Mouse (Mus musculus): Measurements from ENCODE around the gene Morc1. TPM values are rescaled to one million over a fixed set of nuclear protein-coding genes. Genes with fewer than 3 reads are reported as not detected.
A peak's percentile ranks its signal among the peaks of the same experiment; 100 is the strongest.

Morc1 gene
- polyA plus RNA-seq (2014; fragmentation: Nextera tagmentation; extraction: Ambion mirVana), result 0.08 TPM in 1 of 2 replicates, not detected in the other

GRCm38 (mm10) chr16:48431027-48431426, at the start of gene Morc1:
TSS of gene Morc1 (plus strand) at chr16:48431237.
- Histone ChIP-seq H3K4me3 (ENCODE audit: low read depth, low read length) (no peak within 1 kb of the TSS), H3K27me3 (replicated peaks; ENCODE audit: control insufficient read depth, insufficient read depth, low read length) (no peaks in the 10 kb centered on the region), H3K27ac (ENCODE audit: low read depth, low read length) (no peak within 1 kb of the TSS), H3K9me3 (replicated peaks; ENCODE audit: control insufficient read depth, low read length) (no peaks in the 10 kb centered on the region), H3K36me3 (ENCODE audit: control insufficient read depth, insufficient read depth, low read length) (no peaks in the 10 kb centered on the region), H3K4me2 (ENCODE audit: low read length) (no peak within 1 kb of the TSS), H3K9ac (ENCODE audit: low read length) (no peak within 1 kb of the TSS), H3K4me1 (ENCODE audit: control insufficient read depth, insufficient read depth, low read length) (no peaks in the 10 kb centered on the region)
- 94% methylated on average over 15 of the region's 15 CpGs for WGBS
- no peak for DNase-seq (ENCODE audit: low spot score)
- ATAC-seq, result no peak

DNA sequence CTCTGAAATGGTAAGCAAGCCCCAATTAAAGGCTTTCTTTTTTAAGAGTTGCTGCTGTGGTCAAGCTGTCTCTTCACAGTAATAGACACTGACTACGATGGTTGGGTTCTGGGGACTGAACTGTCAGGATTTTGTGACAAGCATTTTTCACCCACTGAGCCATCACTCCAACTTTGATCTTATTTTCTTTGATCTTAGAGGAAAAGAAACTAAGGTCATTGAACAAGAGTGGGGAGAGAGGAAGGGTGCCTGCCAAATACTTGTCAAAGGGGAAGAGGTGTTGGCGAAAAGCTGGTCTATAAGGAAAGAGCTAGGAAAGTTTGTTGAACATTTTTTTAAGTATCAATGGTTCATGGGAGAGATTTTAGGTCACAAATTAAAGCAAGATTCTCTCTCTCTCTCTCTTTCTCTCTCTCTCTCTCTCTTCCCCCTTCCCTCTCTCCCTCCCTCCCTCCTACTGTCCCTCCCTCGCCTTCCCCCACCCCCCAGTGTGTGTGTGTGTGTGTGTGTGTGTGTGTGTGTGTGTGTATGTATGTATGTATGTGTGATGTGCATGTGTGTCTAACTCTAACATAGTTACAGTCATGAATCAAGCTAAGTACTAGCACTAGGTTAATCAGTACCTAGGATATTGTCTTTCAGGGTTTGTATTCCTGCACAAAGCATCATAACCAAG, 47.3 kb upstream of the Morc1 start:
- 90% methylated on average over 2 of the region's 3 CpGs for WGBS

DNA sequence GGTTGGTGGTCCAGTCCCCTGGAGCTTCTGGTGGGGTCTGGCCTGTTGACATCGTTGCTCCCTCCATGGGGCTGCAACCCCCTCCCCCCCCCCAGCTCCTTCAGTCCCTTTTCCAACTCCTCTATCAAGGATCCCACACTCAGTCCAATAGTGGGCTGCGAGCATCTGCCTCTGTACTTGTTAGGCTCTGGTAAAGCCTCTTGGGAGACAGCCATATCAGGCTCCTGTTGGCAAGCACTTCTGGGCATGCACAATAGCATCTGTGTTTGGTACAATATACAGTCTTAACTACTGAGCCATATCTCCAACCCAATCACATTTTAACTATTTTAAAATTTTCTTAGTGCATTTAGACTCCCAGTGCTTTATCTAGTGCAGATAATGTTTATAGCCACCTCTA, 44.1 kb upstream of the Morc1 start:
- H3K4me3 ChIP-seq (ENCODE audit: low read depth, low read length), result no peak overlapping the region
- H3K27me3 ChIP-seq (replicated peaks; ENCODE audit: control insufficient read depth, insufficient read depth, low read length), result no peaks in the 10 kb centered on the region
- 78% methylated on average over 2 of the region's 2 CpGs for whole genome bisulfite sequencing
- H3K9ac ChIP-seq (ENCODE audit: low read length), result no peak overlapping the region
- H3K27ac ChIP-seq (ENCODE audit: low read depth, low read length), result no peak overlapping the region
- ATAC-seq (no peak), DNase-seq (ENCODE audit: low spot score) (peak; percentile 4)
- H3K9me3 ChIP-seq (replicated peaks; ENCODE audit: control insufficient read depth, low read length), result no peaks in the 10 kb centered on the region
- H3K4me1 ChIP-seq (ENCODE audit: control insufficient read depth, insufficient read depth, low read length), result no peaks in the 10 kb centered on the region
- H3K4me2 ChIP-seq (ENCODE audit: low read length), result no peak overlapping the region
- H3K36me3 ChIP-seq (ENCODE audit: control insufficient read depth, insufficient read depth, low read length), result no peaks in the 10 kb centered on the region

More for the DNA sequence above, 47.3 kb upstream of the Morc1 start:
- no peaks in the 10 kb centered on the region for H3K27me3 ChIP-seq (replicated peaks; ENCODE audit: control insufficient read depth, insufficient read depth, low read length)
- no peak for ATAC-seq
- no peak for DNase-seq (ENCODE audit: low spot score)
- no peak overlapping the region for H3K4me2 ChIP-seq (ENCODE audit: low read length)
- H3K36me3 ChIP-seq (ENCODE audit: control insufficient read depth, insufficient read depth, low read length), result no peaks in the 10 kb centered on the region
- no peaks in the 10 kb centered on the region for H3K4me1 ChIP-seq (ENCODE audit: control insufficient read depth, insufficient read depth, low read length)
- no peaks in the 10 kb centered on the region for H3K9me3 ChIP-seq (replicated peaks; ENCODE audit: control insufficient read depth, low read length)
- H3K27ac ChIP-seq (ENCODE audit: low read depth, low read length), result no peak overlapping the region
- H3K4me3 ChIP-seq (ENCODE audit: low read depth, low read length), result no peak overlapping the region
- no peak overlapping the region for H3K9ac ChIP-seq (ENCODE audit: low read length)

GRCm38 (mm10) chr16:48395278-48395677, 35.8 kb upstream of the Morc1 start:
- Histone ChIP-seq H3K4me3 (ENCODE audit: low read depth, low read length) (no peak overlapping the region), H3K27ac (ENCODE audit: low read depth, low read length) (no peak overlapping the region), H3K4me1 (ENCODE audit: control insufficient read depth, insufficient read depth, low read length) (no peaks in the 10 kb centered on the region), H3K27me3 (replicated peaks; ENCODE audit: control insufficient read depth, insufficient read depth, low read length) (no peaks in the 10 kb centered on the region), H3K9ac (ENCODE audit: low read length) (no peak overlapping the region), H3K9me3 (replicated peaks; ENCODE audit: control insufficient read depth, low read length) (no peaks in the 10 kb centered on the region), H3K4me2 (ENCODE audit: low read length) (no peak overlapping the region), H3K36me3 (ENCODE audit: control insufficient read depth, insufficient read depth, low read length) (no peaks in the 10 kb centered on the region)
- ATAC-seq, result no peak
- no peak for DNase-seq (ENCODE audit: low spot score)
- WGBS, result 85% methylated on average over 2 of the region's 2 CpGs

DNA sequence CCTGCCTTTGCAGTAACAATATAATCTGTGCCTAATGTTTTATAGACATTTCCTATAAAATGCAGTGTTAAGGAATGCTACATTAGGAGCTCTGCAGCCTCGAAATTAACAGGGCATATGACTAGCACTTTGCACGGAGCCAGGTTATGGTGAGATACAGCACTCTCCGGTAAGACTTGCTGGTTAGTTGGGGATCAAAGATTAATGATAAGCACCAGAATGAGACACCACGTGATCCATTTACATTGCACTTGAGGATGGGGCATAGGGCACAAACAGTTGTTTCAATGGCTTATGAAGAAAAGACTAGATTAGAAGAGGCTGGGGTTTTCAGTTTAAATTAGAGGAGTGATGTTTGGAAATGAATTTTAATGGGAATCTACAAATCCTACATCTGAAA, 28.1 kb upstream of the Morc1 start:
- ATAC-seq, result no peak

GRCm38 (mm10) chr16:48403423-48403822, 27.6 kb upstream of the Morc1 start:
- no peaks in the 10 kb centered on the region for H3K36me3 ChIP-seq (ENCODE audit: control insufficient read depth, insufficient read depth, low read length)
- H3K9ac ChIP-seq (ENCODE audit: low read length), result no peak overlapping the region
- H3K4me3 ChIP-seq (ENCODE audit: low read depth, low read length), result no peak overlapping the region
- no peak overlapping the region for H3K4me2 ChIP-seq (ENCODE audit: low read length)
- no peak overlapping the region for H3K27ac ChIP-seq (ENCODE audit: low read depth, low read length)
- ATAC-seq, result no peak
- WGBS, result 94% methylated on average over 3 of the region's 3 CpGs
- H3K27me3 ChIP-seq (replicated peaks; ENCODE audit: control insufficient read depth, insufficient read depth, low read length), result no peaks in the 10 kb centered on the region
- no peaks in the 10 kb centered on the region for H3K4me1 ChIP-seq (ENCODE audit: control insufficient read depth, insufficient read depth, low read length)
- no peak for DNase-seq (ENCODE audit: low spot score)
- H3K9me3 ChIP-seq (replicated peaks; ENCODE audit: control insufficient read depth, low read length), result no peaks in the 10 kb centered on the region

More for the DNA sequence above, 28.1 kb upstream of the Morc1 start:
- Histone ChIP-seq H3K9ac (ENCODE audit: low read length) (no peak overlapping the region), H3K4me3 (ENCODE audit: low read depth, low read length) (no peak overlapping the region), H3K27me3 (replicated peaks; ENCODE audit: control insufficient read depth, insufficient read depth, low read length) (no peaks in the 10 kb centered on the region), H3K27ac (ENCODE audit: low read depth, low read length) (no peak overlapping the region), H3K36me3 (ENCODE audit: control insufficient read depth, insufficient read depth, low read length) (no peaks in the 10 kb centered on the region), H3K4me2 (ENCODE audit: low read length) (no peak overlapping the region), H3K9me3 (replicated peaks; ENCODE audit: control insufficient read depth, low read length) (no peaks in the 10 kb centered on the region), H3K4me1 (ENCODE audit: control insufficient read depth, insufficient read depth, low read length) (no peaks in the 10 kb centered on the region)
- no peak for DNase-seq (ENCODE audit: low spot score)
- WGBS, result 88% methylated on average over 4 of the region's 4 CpGs

GRCm38 (mm10) chr16:48404009-48404408, 27.0 kb upstream of the Morc1 start:
- DNase-seq (ENCODE audit: low spot score), result no peak
- no peak overlapping the region for H3K4me2 ChIP-seq (ENCODE audit: low read length)
- no peak overlapping the region for H3K27ac ChIP-seq (ENCODE audit: low read depth, low read length)
- H3K4me1 ChIP-seq (ENCODE audit: control insufficient read depth, insufficient read depth, low read length), result no peaks in the 10 kb centered on the region
- no peaks in the 10 kb centered on the region for H3K9me3 ChIP-seq (replicated peaks; ENCODE audit: control insufficient read depth, low read length)
- H3K9ac ChIP-seq (ENCODE audit: low read length), result no peak overlapping the region
- H3K27me3 ChIP-seq (replicated peaks; ENCODE audit: control insufficient read depth, insufficient read depth, low read length), result no peaks in the 10 kb centered on the region
- no peaks in the 10 kb centered on the region for H3K36me3 ChIP-seq (ENCODE audit: control insufficient read depth, insufficient read depth, low read length)
- H3K4me3 ChIP-seq (ENCODE audit: low read depth, low read length), result no peak overlapping the region
- no peak for ATAC-seq

DNA sequence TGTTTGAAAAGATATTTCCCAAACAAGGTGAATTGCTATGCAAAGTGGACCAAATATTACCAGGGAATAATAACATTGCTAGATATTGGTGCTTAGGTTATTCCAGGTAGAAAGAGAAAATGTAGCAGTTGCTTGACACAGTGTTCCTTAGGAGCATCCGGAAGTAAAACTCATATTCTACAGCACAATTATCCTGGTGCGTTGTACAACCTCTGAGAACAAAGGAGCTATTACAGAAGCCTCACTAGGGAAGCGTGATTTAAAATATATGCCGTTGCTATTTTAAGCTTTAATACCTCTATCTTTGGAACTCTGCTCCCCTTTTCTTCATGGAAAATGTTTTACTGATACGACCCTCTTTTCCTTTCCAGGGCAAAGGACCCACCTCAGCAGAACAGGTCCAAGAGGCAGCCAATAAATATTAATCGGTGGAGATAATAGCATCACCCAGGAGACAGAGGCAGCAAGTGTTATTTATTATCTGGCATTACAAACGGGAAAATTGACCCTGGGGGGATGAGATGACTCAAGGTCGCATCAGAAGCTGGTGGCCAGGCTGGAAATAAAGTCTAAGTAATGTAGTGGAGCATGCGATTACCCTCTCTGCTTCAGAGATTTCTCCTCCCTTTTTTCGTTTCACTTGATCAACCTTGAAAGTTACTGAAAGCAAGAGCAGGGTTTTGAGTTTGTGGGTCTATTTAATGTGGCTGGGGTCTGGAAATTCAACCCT, 25.2 kb upstream of the Morc1 start:
- Histone ChIP-seq H3K27ac (ENCODE audit: low read depth, low read length) (no peak overlapping the region), H3K27me3 (replicated peaks; ENCODE audit: control insufficient read depth, insufficient read depth, low read length) (no peaks in the 10 kb centered on the region), H3K4me2 (ENCODE audit: low read length) (no peak overlapping the region), H3K4me1 (ENCODE audit: control insufficient read depth, insufficient read depth, low read length) (no peaks in the 10 kb centered on the region), H3K36me3 (ENCODE audit: control insufficient read depth, insufficient read depth, low read length) (no peaks in the 10 kb centered on the region), H3K9ac (ENCODE audit: low read length) (no peak overlapping the region), H3K9me3 (replicated peaks; ENCODE audit: control insufficient read depth, low read length) (no peaks in the 10 kb centered on the region), H3K4me3 (ENCODE audit: low read depth, low read length) (no peak overlapping the region)
- whole genome bisulfite sequencing, result 78% methylated on average over 10 of the region's 10 CpGs
- DNase-seq (ENCODE audit: low spot score) (no peak), ATAC-seq (no peak)

DNA sequence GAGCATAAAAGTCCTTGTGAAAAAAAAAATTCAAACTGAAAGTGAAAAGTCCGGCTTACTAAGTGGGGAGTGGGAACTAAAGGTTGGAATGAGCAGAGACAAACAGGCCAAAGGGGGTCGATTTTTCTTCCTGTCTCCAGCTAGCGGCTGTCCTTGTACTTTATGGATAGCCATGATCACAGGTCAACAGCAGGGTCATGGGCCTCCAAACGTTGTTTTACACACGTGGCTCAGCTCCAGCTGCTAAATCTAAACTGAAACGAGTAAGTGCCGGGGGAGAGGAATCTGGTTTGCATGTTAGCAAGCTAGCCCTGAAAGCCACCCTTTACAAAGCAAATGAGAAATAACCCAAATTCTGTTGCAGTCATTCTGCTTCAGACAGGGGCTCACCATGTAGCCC, 21.5 kb upstream of the Morc1 start:
- H3K4me3 ChIP-seq (ENCODE audit: low read depth, low read length), result no peak overlapping the region
- no peak for DNase-seq (ENCODE audit: low spot score)
- H3K27ac ChIP-seq (ENCODE audit: low read depth, low read length), result no peak overlapping the region
- H3K9me3 ChIP-seq (replicated peaks; ENCODE audit: control insufficient read depth, low read length), result no peaks in the 10 kb centered on the region
- WGBS, result 80% methylated on average over 7 of the region's 7 CpGs
- no peak overlapping the region for H3K4me2 ChIP-seq (ENCODE audit: low read length)
- H3K27me3 ChIP-seq (replicated peaks; ENCODE audit: control insufficient read depth, insufficient read depth, low read length), result no peaks in the 10 kb centered on the region
- no peak overlapping the region for H3K9ac ChIP-seq (ENCODE audit: low read length)
- H3K4me1 ChIP-seq (ENCODE audit: control insufficient read depth, insufficient read depth, low read length), result no peaks in the 10 kb centered on the region
- no peak for ATAC-seq
- H3K36me3 ChIP-seq (ENCODE audit: control insufficient read depth, insufficient read depth, low read length), result no peaks in the 10 kb centered on the region
